Mouse (Mus musculus) cerebellum, adult 2 months (tissue): ENCODE data around the gene Ptprq. TPM values are rescaled to one million over a fixed set of nuclear protein-coding genes. Genes with fewer than 3 reads are reported as not detected.

Source experiments
- DNase-seq, 2 experiments: peaks; one replicate each; pipeline ENCODE4 v3.0.0; 2021
- H3K27ac ChIP-seq: fragments of 200-500 bp; 2 replicates; pipeline ENCODE4 v1.5.1; 2012; ENCODE audit warnings: low read length, control low read depth, inconsistent platforms; ENCODE audit not compliant: insufficient read depth
- H3K27me3 ChIP-seq: fragments of 200-500 bp; 2 replicates; pipeline ENCODE4 v1.6.1; 2012; ENCODE audit warnings: inconsistent platforms, mild to moderate bottlenecking, low read length, moderate library complexity; ENCODE audit not compliant: control insufficient read depth, insufficient read depth
- H3K4me1 ChIP-seq: fragments of 200-500 bp; 2 replicates; pipeline ENCODE4 v1.6.1; 2011; ENCODE audit warnings: low read length; ENCODE audit not compliant: control insufficient read depth, insufficient read depth
- H3K4me3 ChIP-seq: fragments of 200-500 bp; replicated peaks from 2 replicates; pipeline ENCODE3; 2011; ENCODE audit warnings: mild to moderate bottlenecking, low read depth, low read length, control low read depth; ENCODE audit not compliant: insufficient read depth
- CTCF ChIP-seq: fragments of 200-500 bp; IDR thresholded peaks from 2 replicates; pipeline ENCODE4 v1.5.1; 2011; ENCODE audit warnings: low read depth, mild to moderate bottlenecking, control low read depth, low read length, moderate library complexity, borderline replicate concordance; ENCODE audit not compliant: insufficient read depth
- POLR2A ChIP-seq: fragments of 200-500 bp; IDR thresholded peaks from 2 replicates; pipeline ENCODE4 v1.6.1; 2011; ENCODE audit warnings: low read length, control low read depth, borderline replicate concordance; ENCODE audit not compliant: insufficient read depth
- WGBS: fragments of 180-500 bp; shearing (Covaris S2); methylation state at CpG from one replicate; pipeline ENCODE4 v1.1.7; 2018; 5-methylcytosine and 5-hydroxymethylcytosine counted together
- polyA plus RNA-seq: library from polyadenylated mRNA; depleted of rRNA; stranded (reverse); fragments of >200 nt; gene quantifications from 2 replicates; pipeline ENCODE4 v1.2.3, GENCODE M21; 2012

Gene Ptprq
- polyA plus RNA-seq, 1 experiment: 0.02 TPM

- no peaks in the 10 kb centered on the region for H3K4me1 ChIP-seq
- no peaks in the 10 kb centered on the region for H3K27me3 ChIP-seq
- 41% methylated on average over 20 of the region's 20 CpGs for WGBS
- no peak for DNase-seq
- no peak overlapping the region for H3K4me3 ChIP-seq
- TF ChIP-seq CTCF (no peak), POLR2A (no peak)
- no peak overlapping the region for H3K27ac ChIP-seq
These were observed 226.0 kb downstream of the Ptprq start for GRCm38 (mm10) chr10:107493580-107494474.

- H3K27ac ChIP-seq: no peak overlapping the region
- no peak for TF ChIP-seq CTCF
- no peak for TF ChIP-seq POLR2A
- WGBS: 37% methylated on average over 18 of the region's 18 CpGs
- no peaks in the 10 kb centered on the region for H3K27me3 ChIP-seq
- no peaks in the 10 kb centered on the region for H3K4me1 ChIP-seq
- no peak overlapping the region for H3K4me3 ChIP-seq
- DNase-seq: no peak
These were observed 226.8 kb downstream of the Ptprq start for GRCm38 (mm10) chr10:107492867-107493579.

GRCm38 (mm10) chr10:107488654-107489315 is 231.1 kb downstream of the Ptprq start:
- H3K4me3 ChIP-seq: no peak overlapping the region
- H3K27ac ChIP-seq: no peak overlapping the region
- no peaks in the 10 kb centered on the region for H3K4me1 ChIP-seq
- 53% methylated on average over 12 of the region's 12 CpGs for WGBS
- no peak for DNase-seq
- H3K27me3 ChIP-seq: no peaks in the 10 kb centered on the region
- TF ChIP-seq POLR2A (no peak), CTCF (no peak)

GRCm38 (mm10) chr10:107486770-107487169 is 233.1 kb downstream of the Ptprq start:
- 46% methylated on average over 12 of the region's 12 CpGs for WGBS
- Histone ChIP-seq H3K27ac (no peak overlapping the region), H3K27me3 (no peaks in the 10 kb centered on the region), H3K4me3 (no peak overlapping the region), H3K4me1 (no peaks in the 10 kb centered on the region)
- DNase-seq: no peak
- TF ChIP-seq CTCF (no peak), POLR2A (no peak)

GRCm38 (mm10) chr10:107485870-107486269 is 234.0 kb downstream of the Ptprq start, which contains the start of gene Myf5:
Gene Myf5 (minus strand): TSS chr10:107486134.
- H3K27me3 ChIP-seq: no peaks in the 10 kb centered on the region
- TF ChIP-seq CTCF (no peak), POLR2A (no peak)
- H3K4me3 ChIP-seq: no peak within 1 kb of the TSS
- H3K27ac ChIP-seq: no peak within 1 kb of the TSS
- H3K4me1 ChIP-seq: no peaks in the 10 kb centered on the region
- WGBS: 61% methylated on average over 8 of the region's 8 CpGs
- DNase-seq: no peak

- Histone ChIP-seq H3K27ac (no peak overlapping the region), H3K4me1 (no peaks in the 10 kb centered on the region), H3K27me3 (no peaks in the 10 kb centered on the region), H3K4me3 (no peak overlapping the region)
- no peak for DNase-seq
- TF ChIP-seq POLR2A (no peak), CTCF (no peak)
- 52% methylated on average over 10 of the region's 10 CpGs for WGBS
These were observed 235.8 kb downstream of the Ptprq start for GRCm38 (mm10) chr10:107484050-107484449.

GRCm38 (mm10) chr10:107473497-107473896 is 246.4 kb downstream of the Ptprq start:
- Histone ChIP-seq H3K27ac (no peak overlapping the region), H3K4me1 (no peaks in the 10 kb centered on the region), H3K27me3 (no peaks in the 10 kb centered on the region), H3K4me3 (no peak overlapping the region)
- WGBS: 42% methylated on average over 2 of the region's 2 CpGs
- no peak for DNase-seq
- peak; percentile 30; the same call in 1 of the 2 replicates for TF ChIP-seq CTCF
- no peak for TF ChIP-seq POLR2A
